Mouse (Mus musculus): Measurements from ENCODE around the gene Fgf9.

DNA sequence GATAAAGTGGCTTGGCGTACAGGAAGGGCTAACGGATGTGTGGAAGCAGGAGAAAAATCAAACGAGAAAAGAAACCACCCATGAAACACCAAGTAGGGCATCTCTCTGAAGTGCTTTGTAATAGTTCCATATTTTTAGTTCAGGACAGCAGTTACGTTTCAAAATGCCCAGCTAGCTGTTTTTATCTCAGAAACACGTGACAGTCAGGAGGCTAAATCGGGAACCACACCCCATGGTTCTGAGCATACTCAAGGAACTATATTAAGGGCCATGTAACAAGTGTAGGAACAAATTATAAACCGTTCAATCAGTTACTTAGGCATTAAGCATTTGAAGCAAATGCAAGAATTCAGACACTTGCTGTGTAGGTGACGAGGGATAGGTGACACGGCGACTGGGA, 56.2 kb downstream of the Fgf9 start:
- TF ChIP-seq CTCF (IDR thresholded peaks at IDR 0.05; ENCODE audit: borderline replicate concordance, extremely low read depth, insufficient read depth, insufficient read length) = no peak
- TF ChIP-seq POLR2A (IDR thresholded peaks at IDR 0.05; ENCODE audit: borderline replicate concordance, extremely low read depth, insufficient read depth, insufficient read length, poor library complexity, severe bottlenecking) = no peak
